Mouse (Mus musculus) adrenal gland, adult 18-20 months (tissue): ENCODE measurements at regions not wholly inside any gene's neighbourhood (a gene's known extent, or its start where the extent isn't known, plus 50 kb on each side); places are given as distances from the start of the nearest gene placed in this dataset.
A peak's percentile ranks its signal among the peaks of the same experiment; 100 is the strongest.

Source experiments
- DNase-seq, 2 experiments: peaks; one replicate each; pipeline ENCODE4 v3.0.0; 2021 to 2022; ENCODE audit warnings: low spot score in 2 of 2
- microRNA-seq, 2 experiments: library from miRNA; unstranded; fragments of <30 nt; microRNA quantifications; one replicate each; pipeline ENCODE4 v1.2.0; 2021; ENCODE audit warnings: borderline number of aligned reads in 2 of 2

DNA sequence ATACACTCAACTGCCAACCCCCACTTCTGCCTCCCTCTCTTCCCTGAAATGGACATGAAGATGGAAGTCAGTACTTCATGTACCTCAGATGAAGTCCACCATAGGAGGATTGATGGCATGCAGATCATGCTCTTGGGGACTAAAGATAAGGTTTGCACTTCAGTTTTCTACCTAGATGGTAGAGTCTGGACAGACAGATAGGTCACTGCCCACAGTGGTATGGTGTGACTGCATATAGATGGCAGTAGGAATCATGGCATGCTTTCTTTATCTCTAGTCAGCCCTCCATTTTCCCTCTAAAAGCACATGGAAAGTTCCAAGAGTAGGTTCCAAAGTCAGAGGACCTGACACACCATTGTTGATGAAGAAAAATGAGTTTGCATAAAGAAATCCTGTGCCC, 145.6 kb upstream of the Mocs2 start:
- no peak for DNase-seq

DNA sequence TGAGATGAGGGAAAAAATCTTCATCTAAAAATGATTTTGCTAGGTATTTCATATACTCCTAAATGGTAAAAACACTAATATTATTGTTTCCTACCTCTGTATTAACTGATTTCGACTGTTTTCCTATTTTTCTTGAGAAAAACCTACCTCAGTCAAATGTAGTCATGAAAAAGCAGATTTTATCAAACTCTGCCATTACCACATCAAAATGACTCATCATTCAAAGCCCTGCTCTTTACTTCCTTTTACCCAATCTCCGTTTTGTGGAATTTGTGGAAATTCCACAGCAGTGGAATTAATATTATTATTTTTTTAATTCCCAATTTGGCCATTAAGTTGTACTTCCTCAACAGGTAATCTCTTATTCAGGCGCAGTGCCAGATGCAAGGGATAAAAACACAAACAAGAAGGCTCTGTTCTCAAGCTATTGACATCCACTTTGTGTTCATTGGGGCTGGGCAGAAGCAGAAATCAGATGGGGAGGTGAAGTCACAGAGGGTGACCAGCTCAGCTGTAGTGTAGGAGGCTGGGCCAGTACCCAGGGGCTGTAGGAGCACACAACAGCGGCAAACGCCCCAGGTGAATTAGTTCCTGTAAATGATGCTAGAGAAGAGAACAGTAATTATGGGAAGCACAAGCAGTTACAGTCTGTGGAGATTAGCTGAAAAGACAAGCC, 138.2 kb upstream of the Mocs2 start:
- DNase-seq: no peak

DNA sequence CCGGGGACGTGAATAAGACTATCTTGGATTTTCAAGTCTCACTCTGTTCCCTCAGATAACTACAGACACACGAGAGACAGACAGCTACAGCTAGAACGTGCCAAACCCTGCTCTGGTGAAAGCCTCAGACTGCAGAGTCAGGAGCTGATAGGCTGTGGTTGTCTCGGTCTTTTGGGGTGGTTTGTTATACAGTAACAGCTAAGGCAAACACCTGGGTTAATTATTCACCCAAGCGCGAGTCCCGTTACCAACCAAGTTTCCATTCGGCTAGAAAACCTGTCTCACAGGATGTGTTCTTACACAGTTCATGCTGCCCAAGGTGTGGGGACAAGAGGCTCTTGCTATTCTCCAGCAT, 137.7 kb upstream of the Mocs2 start:
- no peak for DNase-seq

DNA sequence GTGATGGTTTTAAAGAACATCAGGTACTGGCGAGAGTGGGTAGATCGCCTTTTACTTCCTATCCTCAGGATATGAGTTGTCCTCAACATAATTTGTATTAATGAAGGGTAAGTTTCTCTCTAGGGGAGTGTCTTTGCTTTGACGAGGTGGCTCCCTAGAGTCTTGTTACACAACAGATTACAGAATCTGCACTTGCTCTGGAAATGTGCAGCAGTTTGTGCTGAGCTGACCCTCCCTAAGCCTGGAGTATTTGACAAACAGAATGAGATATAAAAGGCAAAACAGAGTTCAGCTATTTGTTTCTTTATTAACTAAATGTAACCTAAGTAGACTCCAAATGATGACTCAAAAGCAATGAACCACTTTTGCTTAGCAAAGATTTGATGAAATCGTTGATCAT, 136.8 kb upstream of the Mocs2 start:
- no peak for DNase-seq

DNA sequence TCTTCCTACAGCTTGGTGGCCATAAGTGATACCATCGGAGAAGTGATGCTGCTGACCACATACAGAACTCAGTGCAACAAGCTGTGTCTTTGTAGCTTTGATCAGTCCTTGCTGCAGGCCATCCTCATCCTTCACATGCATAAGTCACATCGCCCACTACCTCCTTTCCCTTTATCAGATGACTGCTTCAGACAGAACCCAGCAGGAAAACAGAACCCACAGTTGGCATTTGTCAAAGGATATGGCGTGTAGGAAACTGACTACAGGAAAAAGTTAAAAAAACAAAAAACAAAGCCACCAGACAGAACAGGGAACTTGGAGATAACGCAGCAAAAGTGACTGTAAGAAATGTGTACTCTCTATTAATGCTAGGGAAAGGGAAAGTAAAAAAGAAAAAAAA, 136.1 kb upstream of the Mocs2 start:
- DNase-seq: no peak

DNA sequence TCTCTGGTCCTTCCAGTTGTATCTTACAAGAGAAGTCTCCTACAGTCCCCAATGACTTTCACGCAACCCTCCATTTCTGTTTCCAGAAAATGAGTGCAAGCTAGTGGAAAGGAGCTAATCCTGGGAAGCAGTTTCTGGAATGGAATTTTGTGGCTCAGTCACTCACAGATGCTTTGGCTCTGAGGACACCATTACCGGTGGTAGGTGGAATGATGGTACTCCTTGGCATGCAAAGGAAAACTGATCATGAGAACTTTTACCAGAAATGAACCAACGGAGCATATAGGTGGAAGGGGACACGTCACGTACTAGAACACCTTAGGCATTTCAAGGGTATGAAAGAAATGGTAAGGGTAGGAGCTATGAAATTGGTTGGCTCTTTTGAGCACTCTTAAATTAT, 135.1 kb upstream of the Mocs2 start:
- no peak for DNase-seq

DNA sequence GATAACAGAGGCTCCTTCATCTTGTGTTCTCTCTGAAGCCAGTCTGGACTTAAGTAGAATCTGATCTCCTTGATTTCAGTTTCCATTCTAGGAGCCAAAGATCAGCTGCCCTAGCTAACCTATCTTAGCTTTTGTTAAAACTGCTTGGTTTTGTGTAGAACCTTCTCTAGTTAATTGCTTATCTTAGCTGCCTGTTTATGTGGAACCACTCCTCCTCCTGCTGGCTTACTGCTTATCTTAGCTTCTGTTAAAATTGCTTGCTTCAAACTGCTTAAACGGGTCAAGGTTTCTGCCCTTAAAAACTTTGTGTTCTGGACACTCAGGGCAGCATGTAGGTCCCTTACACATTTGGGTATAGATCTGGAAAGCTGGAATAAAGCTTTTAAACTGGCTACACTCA, 133.7 kb upstream of the Mocs2 start:
- DNase-seq: no peak

DNA sequence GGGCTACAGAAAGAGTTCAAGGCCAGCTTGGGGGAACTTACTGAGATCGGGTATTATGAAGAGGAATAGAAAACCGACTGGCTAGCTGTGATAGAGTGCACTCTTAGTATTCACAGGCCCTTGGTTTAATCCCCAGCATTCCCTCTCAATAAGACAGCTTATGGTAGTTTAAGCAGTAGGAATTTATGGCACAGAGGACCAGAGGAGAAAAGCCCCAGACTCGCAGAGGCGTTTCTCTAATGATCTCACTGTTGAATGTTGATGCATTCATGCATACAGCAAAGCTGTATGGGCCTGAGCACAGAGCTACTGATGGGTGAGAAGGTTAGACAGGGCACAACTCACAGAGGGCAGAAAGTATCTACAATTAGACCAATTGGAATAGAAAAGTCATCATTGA, 132.7 kb upstream of the Mocs2 start:
- DNase-seq: no peak

DNA sequence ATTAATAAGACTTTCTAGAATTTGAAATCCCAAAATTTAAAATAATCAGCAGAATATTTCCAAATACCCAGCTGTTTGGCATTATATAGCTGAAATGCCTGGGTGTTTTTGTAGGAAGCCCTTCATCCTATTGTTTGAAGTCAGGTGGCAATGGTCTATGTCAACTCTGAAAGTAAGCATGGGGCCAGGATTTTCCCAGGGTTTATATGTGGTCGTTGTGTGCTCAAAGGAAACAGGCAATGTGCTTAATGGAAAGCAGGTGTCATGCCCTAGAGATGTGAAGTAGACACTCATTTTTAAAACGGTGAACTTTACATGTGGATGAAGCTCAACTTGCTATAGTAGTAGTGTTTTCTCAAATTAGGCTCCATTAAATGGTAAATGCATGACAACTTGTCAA, 105.4 kb upstream of the Mocs2 start:
- DNase-seq: no peak

DNA sequence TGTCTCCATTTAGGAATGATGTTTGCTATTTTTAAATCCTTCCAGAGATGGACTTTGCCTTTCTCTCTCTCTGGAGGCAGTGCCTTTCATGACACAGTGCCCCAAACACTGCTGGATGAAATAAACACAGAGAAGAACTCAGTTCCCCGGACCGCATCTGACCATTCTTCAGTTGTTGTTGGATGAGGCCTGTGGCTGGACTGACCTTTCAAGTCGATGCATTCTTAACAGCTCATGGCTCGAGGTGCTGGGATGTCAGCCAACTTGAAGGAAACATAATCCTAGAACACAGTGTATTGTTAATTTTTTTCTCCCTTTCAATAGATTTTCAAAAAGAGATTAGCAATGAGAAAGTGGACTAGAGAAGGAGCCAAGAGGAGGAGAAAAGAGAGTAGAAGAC, 98.3 kb upstream of the Mocs2 start:
- DNase-seq: no peak

DNA sequence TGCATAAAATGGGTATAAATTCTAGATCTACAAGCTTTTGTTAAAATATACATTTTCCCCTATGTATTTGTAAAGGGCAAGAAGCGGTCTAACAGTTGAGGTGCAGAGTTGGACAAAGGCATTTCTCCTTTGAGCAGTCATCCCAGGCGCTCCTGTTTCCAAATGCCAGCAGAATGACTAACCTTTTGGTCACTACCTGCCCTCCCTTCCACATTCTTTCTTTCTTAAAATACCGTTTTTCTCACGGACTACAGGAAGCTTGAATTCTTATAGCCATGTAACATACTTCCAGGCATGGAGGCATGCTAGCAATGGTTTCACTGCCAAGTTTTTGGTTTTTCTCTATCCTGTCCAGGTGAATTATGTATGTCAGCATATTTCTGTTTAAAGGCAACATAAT, 91.2 kb upstream of the Mocs2 start:
- DNase-seq: no peak

DNA sequence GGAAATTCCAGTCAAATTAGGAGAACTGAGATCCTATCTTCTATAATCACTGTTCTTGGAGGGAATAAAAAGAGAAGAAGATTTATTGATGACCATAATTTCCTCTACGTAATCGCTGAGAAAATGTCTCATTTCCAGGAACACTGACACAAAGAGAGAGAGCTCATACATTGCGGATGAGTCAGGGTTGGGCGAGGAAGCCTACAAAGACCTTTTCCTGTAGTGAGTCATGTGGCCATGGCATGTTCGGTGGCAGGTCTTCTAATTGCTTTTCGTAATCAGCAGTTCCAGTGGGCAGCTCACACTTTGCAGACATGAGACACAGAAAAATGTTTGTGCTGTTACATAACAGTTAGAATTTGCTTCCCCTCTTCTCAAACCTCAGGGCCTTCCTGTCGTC, 83.0 kb upstream of the Mocs2 start:
- no peak for DNase-seq

DNA sequence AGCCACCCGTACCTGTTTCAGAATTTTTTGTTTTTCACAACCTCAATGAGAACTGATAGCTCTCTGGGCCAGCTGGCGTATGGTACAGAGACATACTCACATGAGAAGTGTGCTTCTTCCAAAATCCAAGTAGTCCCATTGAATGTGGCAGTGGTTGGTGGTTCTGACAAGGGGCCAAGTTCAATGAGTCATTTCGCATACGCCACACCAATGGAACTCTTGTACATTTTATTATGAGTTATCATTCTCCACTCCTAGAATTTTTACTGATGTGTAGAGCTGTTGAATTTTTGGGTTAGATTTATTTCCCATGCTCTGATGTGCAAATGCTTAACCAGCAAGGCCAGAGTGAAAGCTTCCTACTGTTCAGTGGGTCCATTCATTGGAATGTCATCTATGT, 82.0 kb upstream of the Mocs2 start:
- DNase-seq: no peak

DNA sequence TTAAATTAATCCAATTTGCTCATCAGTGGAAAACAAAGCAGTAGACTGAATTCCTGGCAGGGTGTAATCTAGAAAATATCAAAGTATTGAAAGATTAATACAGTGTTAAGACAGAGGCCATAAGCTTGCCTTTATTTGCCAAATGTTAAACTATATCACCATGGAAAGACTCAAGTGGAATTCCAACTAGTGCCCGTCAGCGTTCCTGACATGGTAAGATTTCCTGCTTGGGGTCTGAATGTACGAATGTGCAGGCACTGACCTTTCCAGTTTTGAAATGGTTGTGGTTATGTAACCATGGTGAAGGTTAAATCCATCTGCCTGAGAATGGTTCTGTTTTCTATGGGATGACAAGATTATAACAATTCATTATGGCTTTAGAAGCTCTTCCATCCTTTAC, 75.5 kb upstream of the Mocs2 start:
- DNase-seq: no peak

DNA sequence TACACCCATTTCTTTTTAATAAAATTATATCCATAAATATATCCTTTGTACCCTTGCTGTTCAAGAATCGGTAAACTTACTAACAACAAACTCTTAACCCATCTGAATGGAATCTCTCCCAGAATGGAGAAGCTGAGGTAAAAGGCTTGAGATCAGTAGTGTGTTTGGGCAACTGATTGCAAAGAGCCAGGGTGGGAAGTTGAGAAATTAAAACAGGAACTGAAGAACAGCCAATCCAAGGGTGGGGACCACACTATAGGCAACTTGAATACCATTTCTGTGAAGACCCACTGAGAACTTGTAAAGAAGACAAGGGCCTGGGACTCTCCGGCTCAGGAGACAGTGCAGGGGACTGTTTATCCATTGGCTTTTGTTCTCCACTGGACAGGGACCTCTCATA, 72.2 kb upstream of the Mocs2 start:
- DNase-seq: no peak

DNA sequence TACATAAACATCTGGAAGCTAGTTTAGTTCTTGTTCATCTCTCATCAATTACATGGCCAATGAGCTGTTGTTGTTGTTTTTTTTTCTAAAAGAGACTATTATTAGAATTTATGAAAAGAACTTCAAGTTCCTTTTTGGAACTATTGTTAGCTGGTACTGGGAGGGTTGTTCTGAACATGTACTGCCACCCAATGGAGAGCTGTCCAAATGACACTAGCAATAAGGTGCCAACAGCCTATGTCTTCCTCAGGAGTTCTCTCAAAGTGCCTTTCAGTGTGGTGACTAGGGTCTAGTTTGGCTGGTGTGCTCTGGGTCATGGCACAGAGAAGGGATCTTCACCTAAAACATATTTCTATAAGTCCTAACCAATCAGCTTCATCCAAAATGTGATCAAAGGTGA, 60.6 kb upstream of the Mocs2 start:
- DNase-seq: peak; percentile 20 to 25

DNA sequence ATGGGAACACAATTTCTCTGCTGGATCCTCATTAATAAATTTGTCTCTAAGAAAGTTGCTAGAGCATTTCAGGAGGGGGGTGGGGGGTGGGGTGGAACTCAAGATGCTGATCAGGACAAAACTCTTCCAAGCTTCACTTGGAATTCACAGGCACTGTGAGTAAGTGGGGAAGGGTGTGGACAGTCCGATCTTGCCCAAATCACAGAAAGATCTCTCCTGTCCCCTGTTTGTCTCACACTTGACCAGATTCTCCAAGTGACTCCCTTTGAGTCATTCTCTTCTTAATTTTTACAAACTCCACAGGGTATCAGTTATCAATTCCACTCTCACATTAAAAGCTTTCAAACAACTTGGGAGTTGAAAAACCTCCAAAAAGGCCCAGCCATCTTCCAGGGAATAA, 58.1 kb upstream of the Mocs2 start:
- DNase-seq: no peak

DNA sequence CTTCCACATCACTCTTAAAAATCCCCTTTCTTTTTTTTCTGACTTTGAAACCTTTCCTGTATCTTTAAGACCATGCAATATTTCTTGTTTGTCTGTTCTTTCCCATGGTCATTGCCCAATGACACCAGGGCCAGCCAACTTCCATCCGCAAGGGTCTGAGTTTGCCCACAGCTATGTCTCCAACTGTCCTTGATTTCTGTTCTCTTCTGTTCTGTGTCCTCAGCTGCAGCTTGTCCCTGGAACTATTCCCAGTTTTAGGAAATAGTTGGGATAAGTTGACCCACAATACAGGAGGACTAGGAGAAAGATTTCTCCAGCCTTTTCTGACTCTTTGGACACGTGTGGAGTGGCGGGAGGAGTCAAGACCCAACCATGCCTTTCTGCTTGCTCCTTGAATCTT, 57.1 kb upstream of the Mocs2 start:
- peak in 1 of 2 experiments; percentile 30 for DNase-seq

Small RNA genes lying in the stretch of these regions (microRNA-seq; reads per million reads assigned to microRNA genes)
- gene Gm25950: 0 reads per million in 2 experiments
